Mouse (Mus musculus): ENCODE data around the gene Ncor2. TPM values are rescaled to one million over a fixed set of nuclear protein-coding genes. Genes with fewer than 3 reads are reported as not detected.

Ncor2 gene
- polyA plus RNA-seq, 1 experiment from 2014 or later = 25.1 TPM

GRCm38 (mm10) chr5:125175673-125176369 lies 3.2 kb downstream of the Ncor2 start:
- 72% methylated on average over 9 of the region's 9 CpGs for WGBS
- Histone ChIP-seq H3K27ac (replicated peaks) (peak overlapping the region; percentile 15), H3K9ac (replicated peaks) (0 out of 2 replicates have a peak overlapping the region, but pooled peaks have one; percentile 24), H3K36me3 (no peaks in the 10 kb centered on the region), H3K4me1 (peaks cover 76% of the 10 kb centered on the region), H3K27me3 (peaks cover 8% of the 10 kb centered on the region; the same call in 1 of the 2 replicates), H3K4me3 (peak overlapping the region; percentile 90; the same call in 1 of the 2 replicates), H3K9me3 (no peaks in the 10 kb centered on the region), H3K4me2 (replicated peaks) (peak overlapping the region; percentile 95)
- no peak for ATAC-seq (ENCODE audit: low FRiP score, low read depth)

GRCm38 (mm10) chr5:125174726-125175672 lies 4.0 kb downstream of the Ncor2 start:
- no peak for ATAC-seq (ENCODE audit: low FRiP score, low read depth)
- Histone ChIP-seq H3K27ac (replicated peaks) (peak overlapping the region; percentile 15), H3K4me2 (replicated peaks) (0 out of 2 replicates have a peak overlapping the region, but pooled peaks have one; percentile 95)

GRCm38 (mm10) chr5:125173868-125174267 lies 5.2 kb downstream of the Ncor2 start:
- no peaks in the 10 kb centered on the region for H3K27me3 ChIP-seq
- H3K9ac ChIP-seq (replicated peaks) = no peak overlapping the region
- ATAC-seq (ENCODE audit: low FRiP score, low read depth) = no peak
- peak overlapping the region; percentile 73 for H3K27ac ChIP-seq (replicated peaks)
- no peaks in the 10 kb centered on the region for H3K36me3 ChIP-seq
- no peak overlapping the region for H3K4me2 ChIP-seq (replicated peaks)
- no peak overlapping the region for H3K4me3 ChIP-seq
- H3K4me1 ChIP-seq = peaks cover 81% of the 10 kb centered on the region
- 82% methylated on average over 1 of the region's 1 CpGs for WGBS
- no peaks in the 10 kb centered on the region for H3K9me3 ChIP-seq

More at GRCm38 (mm10) chr5:125174726-125175672, 4.0 kb downstream of the Ncor2 start:
- Histone ChIP-seq H3K27me3 (0 out of 2 replicates have a peak, but pooled peaks cover 2% of the 10 kb centered on the region), H3K9me3 (no peaks in the 10 kb centered on the region), H3K4me1 (peaks cover 81% of the 10 kb centered on the region), H3K9ac (replicated peaks) (no peak overlapping the region), H3K36me3 (no peaks in the 10 kb centered on the region), H3K4me3 (no peak overlapping the region)
- 52% methylated on average over 13 of the region's 13 CpGs for WGBS

DNA sequence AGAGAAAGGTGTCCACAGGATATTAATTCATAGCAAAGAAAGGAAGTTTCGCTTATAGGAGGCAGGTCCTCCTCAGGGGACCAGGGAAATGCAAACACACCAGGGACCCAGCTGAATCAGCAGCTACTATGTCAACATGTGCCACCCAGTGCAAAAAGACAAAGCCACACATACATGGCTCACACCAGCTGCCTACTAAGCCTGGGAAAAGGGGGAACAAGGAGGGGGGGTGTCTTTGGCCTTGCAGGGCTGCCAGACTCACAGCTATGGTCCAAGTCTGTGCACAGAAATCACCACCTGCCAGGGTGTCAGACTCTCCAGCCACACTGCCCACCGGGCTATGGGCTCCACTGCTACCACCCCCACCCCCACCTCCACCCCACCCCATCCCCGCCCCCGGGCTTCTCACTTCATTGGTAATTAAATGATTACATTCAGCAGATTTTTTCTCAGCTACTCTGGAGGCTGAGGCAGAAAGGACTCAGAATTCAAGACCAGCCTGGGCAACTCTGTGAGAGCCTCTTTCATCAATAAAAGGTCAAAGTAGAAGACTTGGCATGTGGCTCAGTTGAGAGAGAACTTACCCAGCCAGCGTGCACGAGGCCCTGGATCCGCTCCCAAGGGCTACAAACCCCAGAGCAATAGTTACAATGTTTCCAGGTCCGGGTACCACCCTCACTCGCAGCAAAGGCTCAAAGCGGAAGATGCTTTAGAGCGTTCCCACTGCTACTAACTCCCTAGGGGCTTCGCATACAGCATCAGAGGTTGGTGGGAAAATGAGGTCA lies 6.0 kb downstream of the Ncor2 start:
- Histone ChIP-seq H3K9me3 (no peaks in the 10 kb centered on the region), H3K27ac (replicated peaks) (peak overlapping the region; percentile 73), H3K4me1 (peaks cover 84% of the 10 kb centered on the region), H3K9ac (replicated peaks) (0 out of 2 replicates have a peak overlapping the region, but pooled peaks have one; percentile 16), H3K27me3 (no peaks in the 10 kb centered on the region), H3K4me2 (replicated peaks) (no peak overlapping the region; the same call in 1 of the 2 replicates), H3K36me3 (no peaks in the 10 kb centered on the region), H3K4me3 (no peak overlapping the region)
- WGBS = 53% methylated on average over 12 of the region's 12 CpGs
- 0 out of 2 replicates have a peak, but pooled peaks have one; percentile 20 for ATAC-seq (ENCODE audit: low FRiP score, low read depth)

- H3K27ac ChIP-seq (replicated peaks) = peak overlapping the region; percentile 52
- H3K36me3 ChIP-seq = no peaks in the 10 kb centered on the region
- no peak overlapping the region for H3K9ac ChIP-seq (replicated peaks)
- 70% methylated on average over 6 of the region's 6 CpGs for WGBS
- H3K4me1 ChIP-seq = peaks cover 78% of the 10 kb centered on the region
- H3K9me3 ChIP-seq = no peaks in the 10 kb centered on the region
- H3K27me3 ChIP-seq = no peaks in the 10 kb centered on the region
- H3K4me2 ChIP-seq (replicated peaks) = no peak overlapping the region
- H3K4me3 ChIP-seq = no peak overlapping the region
- ATAC-seq (ENCODE audit: low FRiP score, low read depth) = no peak
These were observed 7.8 kb downstream of the Ncor2 start for GRCm38 (mm10) chr5:125171259-125171658.

DNA sequence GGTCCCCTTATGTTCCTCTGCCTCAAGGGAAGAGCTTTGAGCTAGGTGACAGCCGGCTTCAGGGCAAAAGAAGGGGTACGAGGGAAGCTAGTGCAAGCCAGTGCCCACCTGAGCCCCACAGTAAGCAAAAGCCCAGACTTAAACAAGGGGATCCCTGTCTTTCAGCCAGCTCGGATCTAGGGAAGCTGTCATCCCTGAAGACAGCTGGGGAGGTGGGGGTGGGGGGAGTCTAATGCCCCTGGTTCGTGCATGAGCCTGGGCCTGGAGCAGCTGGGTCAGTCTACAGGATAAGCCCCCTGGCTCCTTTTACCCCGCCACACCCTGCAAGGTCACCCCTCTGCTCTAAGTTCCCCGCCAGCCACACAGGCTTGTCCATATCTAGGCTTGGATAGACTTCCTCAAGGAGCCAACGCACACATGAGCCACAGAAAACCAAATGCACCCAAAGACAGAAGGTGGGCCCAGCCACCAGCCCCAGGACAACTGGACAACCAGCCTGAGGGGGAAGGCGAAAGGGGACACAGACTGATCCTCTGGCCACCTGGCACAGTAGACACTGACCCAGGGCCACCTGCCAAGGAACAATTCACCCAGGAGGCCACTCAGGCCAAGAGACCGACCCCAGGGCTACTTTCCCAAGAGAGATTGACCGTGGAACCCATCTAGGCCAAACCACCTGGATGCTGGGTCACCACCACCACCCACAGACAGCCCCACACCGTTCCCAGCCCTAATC lies 8.7 kb downstream of the Ncor2 start:
- Histone ChIP-seq H3K36me3 (no peaks in the 10 kb centered on the region), H3K4me2 (replicated peaks) (no peak overlapping the region), H3K27me3 (0 out of 2 replicates have a peak, but pooled peaks cover 2% of the 10 kb centered on the region), H3K27ac (replicated peaks) (0 out of 2 replicates have a peak overlapping the region, but pooled peaks have one; percentile 20), H3K9me3 (no peaks in the 10 kb centered on the region), H3K4me3 (no peak overlapping the region), H3K4me1 (peaks cover 77% of the 10 kb centered on the region), H3K9ac (replicated peaks) (no peak overlapping the region)
- ATAC-seq (ENCODE audit: low FRiP score, low read depth) = no peak
- 75% methylated on average over 11 of the region's 11 CpGs for WGBS

GRCm38 (mm10) chr5:125168101-125168500 lies 10.9 kb downstream of the Ncor2 start:
- no peaks in the 10 kb centered on the region for H3K36me3 ChIP-seq
- no peak overlapping the region for H3K4me2 ChIP-seq (replicated peaks)
- H3K9me3 ChIP-seq = no peaks in the 10 kb centered on the region
- 87% methylated on average over 7 of the region's 7 CpGs for WGBS
- 0 out of 2 replicates have a peak, but pooled peaks cover 2% of the 10 kb centered on the region for H3K27me3 ChIP-seq
- no peak for ATAC-seq (ENCODE audit: low FRiP score, low read depth)
- H3K9ac ChIP-seq (replicated peaks) = no peak overlapping the region
- H3K4me3 ChIP-seq = no peak overlapping the region
- H3K4me1 ChIP-seq = peaks cover 80% of the 10 kb centered on the region
- no peak overlapping the region for H3K27ac ChIP-seq (replicated peaks)

DNA sequence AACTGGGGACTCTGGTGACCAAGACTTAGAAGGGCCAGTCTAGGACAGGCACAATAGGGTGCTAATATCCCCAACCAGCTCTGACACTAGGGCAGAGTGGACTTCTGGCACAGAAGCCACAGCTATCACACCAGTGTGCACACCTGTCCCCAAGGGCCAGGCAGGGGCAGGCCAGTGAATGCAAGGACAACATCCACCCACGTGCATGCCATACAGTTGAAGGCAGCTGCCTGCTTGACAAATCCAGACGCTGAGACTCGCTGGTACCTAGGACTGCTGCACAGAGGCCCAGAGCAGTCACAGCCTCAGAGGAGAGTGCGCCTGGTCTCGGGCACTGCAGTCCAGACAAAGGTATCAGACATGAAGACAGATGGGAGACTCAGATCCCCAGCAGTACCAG lies 11.5 kb downstream of the Ncor2 start:
- WGBS = 75% methylated on average over 5 of the region's 5 CpGs
- no peak overlapping the region for H3K27ac ChIP-seq (replicated peaks)
- H3K9me3 ChIP-seq = no peaks in the 10 kb centered on the region

GRCm38 (mm10) chr5:125165993-125166392 lies 13.0 kb downstream of the Ncor2 start:
- Histone ChIP-seq H3K4me1 (peaks cover 74% of the 10 kb centered on the region), H3K27me3 (0 out of 2 replicates have a peak, but pooled peaks cover 2% of the 10 kb centered on the region), H3K4me3 (no peak overlapping the region), H3K9ac (replicated peaks) (no peak overlapping the region), H3K27ac (replicated peaks) (no peak overlapping the region), H3K4me2 (replicated peaks) (no peak overlapping the region), H3K9me3 (no peaks in the 10 kb centered on the region), H3K36me3 (no peaks in the 10 kb centered on the region)
- WGBS = 89% methylated on average over 14 of the region's 14 CpGs
- no peak for ATAC-seq (ENCODE audit: low FRiP score, low read depth)

More for the DNA sequence above, 11.5 kb downstream of the Ncor2 start:
- Histone ChIP-seq H3K9ac (replicated peaks) (no peak overlapping the region), H3K4me1 (peaks cover 80% of the 10 kb centered on the region), H3K27me3 (0 out of 2 replicates have a peak, but pooled peaks cover 2% of the 10 kb centered on the region), H3K36me3 (no peaks in the 10 kb centered on the region), H3K4me3 (no peak overlapping the region), H3K4me2 (replicated peaks) (no peak overlapping the region)
- no peak for ATAC-seq (ENCODE audit: low FRiP score, low read depth)

- ATAC-seq (ENCODE audit: low FRiP score, low read depth) = no peak
- Histone ChIP-seq H3K27ac (replicated peaks) (peak overlapping the region; percentile 73), H3K36me3 (no peaks in the 10 kb centered on the region), H3K27me3 (0 out of 2 replicates have a peak, but pooled peaks cover 2% of the 10 kb centered on the region), H3K9ac (replicated peaks) (0 out of 2 replicates have a peak overlapping the region, but pooled peaks have one; percentile 11), H3K4me2 (replicated peaks) (no peak overlapping the region), H3K4me1 (peaks cover 74% of the 10 kb centered on the region), H3K9me3 (no peaks in the 10 kb centered on the region), H3K4me3 (no peak overlapping the region)
- 52% methylated on average over 12 of the region's 12 CpGs for WGBS
These were observed 14.4 kb downstream of the Ncor2 start for GRCm38 (mm10) chr5:125164465-125165167.
